Mouse (Mus musculus): ENCODE measurements around the gene Cenpo.
"Not testable (repeated sequence)": the region's sequence is repeated elsewhere in the genome, so short reads cannot be mapped to it uniquely, and the experiment has no call there.

Cenpo gene

GRCm38 (mm10) chr12:4233572-4234508 is at the start of gene Cenpo, which contains the start of gene Ptrhd1:
Gene Cenpo, minus strand, starts transcription at chr12:4234294.
Gene Ptrhd1, plus strand, starts transcription at chr12:4234027.
- peak; percentile 91 to 96 for DNase-seq (ENCODE audit: low read depth in 1 of 2, low spot score in 2 of 2)

GRCm38 (mm10) chr12:4279878-4280277 is 45.8 kb upstream of the Cenpo start:
- no peak for DNase-seq (ENCODE audit: low read depth in 1 of 2, low spot score in 2 of 2)

DNA sequence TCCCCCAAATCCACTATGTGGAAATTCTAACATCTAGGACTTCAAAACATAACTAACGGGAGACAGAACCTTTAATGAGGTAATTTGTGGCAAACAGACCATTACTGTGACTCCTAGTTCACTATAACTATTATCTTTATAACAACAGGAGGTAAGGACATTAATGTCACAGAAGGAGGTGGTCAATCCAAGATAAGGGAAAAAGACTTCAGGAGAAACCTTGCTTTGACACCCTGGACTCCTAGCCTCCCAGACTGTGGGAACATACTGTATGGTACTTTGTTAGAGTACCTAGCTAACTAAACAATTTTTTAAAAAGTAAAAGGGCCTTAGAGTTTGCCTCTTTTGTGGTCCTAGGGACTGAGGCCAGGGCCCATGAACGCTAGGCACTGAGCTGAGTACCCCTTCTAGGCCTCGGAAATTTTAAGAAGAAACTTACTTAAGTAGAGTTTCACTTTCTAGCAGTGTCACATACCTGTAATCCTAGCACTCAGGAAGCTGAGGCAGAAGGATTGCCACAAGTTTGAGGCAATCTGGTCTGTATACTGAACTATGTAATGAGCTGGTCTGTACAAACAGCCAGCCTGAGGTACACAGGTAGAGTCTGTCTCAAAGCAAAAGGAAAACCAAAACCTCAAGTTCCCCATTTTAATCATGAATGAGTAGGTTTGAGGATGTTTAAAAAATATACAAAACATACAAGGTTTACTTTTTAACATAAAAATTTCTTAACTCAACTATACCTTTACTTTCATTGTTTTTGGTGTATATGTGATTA is 45.1 kb upstream of the Cenpo start:
- DNase-seq (ENCODE audit: low read depth in 1 of 2, low spot score in 2 of 2), result no peak

DNA sequence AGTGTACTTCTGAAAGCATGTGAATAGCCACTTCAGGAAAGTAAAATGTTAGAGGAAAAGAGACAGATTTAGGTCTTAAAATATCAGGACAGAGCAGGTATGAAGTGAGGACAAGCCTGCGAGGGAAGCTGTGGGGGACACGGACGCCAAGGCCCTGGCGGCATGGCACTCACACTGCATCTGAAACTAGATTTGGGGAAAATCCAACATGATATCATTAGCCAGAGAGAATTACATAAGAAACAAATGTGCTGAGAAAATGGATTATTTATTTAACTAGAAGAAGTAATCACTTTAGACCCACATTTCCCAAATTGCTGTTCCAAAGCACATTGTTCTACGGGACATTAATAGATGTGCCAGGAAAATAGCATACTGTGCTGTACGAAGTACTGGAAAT is 37.0 kb upstream of the Cenpo start:
- no peak for DNase-seq (ENCODE audit: low read depth in 1 of 2, low spot score in 2 of 2)

- DNase-seq (ENCODE audit: low read depth in 1 of 2, low spot score in 2 of 2), result no peak
Observed at GRCm38 (mm10) chr12:4267765-4268164, 33.7 kb upstream of the Cenpo start.

DNA sequence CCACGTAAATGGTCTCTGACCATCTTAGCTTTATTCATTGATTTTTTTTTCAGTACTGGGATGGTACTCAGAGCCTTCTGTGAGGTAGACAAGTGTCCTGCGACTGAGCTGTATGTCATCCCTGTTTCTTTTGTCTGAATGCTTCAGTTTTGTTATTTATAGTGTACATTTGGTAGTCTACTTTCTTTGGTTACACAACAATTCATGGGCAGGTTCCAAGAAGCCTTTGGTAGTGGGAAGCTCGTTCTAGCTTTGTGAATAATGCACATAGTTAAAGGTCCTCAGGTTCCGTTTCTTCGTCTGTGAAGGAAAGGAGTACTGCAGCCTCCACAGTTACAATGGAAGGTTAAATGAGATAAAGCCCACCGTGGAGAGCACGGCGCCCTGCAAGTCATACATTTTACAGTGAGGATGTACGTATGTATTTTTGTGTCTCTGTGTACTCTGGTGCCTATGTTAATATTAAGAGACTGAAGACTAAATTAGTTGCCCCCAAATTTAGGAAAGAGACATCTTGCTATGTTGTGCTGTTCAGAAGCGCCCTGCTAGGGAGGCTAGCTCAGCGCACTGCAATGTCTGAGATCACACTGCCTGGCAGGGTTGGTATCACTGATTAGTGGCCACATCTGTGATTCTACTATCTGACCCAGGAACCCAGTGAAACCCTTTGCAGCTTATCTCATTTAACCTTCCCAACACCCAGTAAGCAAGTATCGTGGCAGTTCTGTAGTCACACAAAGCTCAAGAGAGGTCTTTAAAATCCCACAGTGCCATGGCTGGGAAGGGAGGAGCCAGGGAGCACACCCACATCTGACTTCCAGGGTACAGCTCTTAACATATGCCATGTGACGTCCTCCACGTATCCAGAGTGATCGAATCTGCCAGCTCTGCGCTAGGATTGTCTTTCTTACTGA is 18.9 kb upstream of the Cenpo start:
- no peak for DNase-seq (ENCODE audit: low read depth in 1 of 2, low spot score in 2 of 2)

DNA sequence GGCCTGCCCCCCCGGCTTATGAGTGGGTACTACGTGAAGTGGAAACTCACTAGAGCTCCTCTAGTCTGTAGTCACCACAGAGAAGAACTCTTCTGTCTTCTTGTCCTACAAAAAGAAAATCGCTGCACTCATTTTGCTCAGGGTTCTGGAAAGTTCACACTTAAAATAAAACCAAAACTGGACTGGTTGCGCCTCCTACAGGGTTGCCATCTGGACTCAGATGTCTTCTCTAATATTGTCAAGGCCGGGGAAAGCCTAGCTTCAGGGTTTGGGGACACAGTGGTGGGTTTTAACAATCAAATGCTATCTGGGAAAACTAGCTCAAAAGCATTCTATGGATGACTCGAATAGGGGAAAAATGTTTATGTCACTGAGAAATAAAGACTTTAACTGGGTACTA is 15.7 kb upstream of the Cenpo start:
- no peak for DNase-seq (ENCODE audit: low read depth in 1 of 2, low spot score in 2 of 2)

GRCm38 (mm10) chr12:4245742-4246141 is 11.6 kb upstream of the Cenpo start:
- DNase-seq (ENCODE audit: low read depth in 1 of 2, low spot score in 2 of 2), result no peak

DNA sequence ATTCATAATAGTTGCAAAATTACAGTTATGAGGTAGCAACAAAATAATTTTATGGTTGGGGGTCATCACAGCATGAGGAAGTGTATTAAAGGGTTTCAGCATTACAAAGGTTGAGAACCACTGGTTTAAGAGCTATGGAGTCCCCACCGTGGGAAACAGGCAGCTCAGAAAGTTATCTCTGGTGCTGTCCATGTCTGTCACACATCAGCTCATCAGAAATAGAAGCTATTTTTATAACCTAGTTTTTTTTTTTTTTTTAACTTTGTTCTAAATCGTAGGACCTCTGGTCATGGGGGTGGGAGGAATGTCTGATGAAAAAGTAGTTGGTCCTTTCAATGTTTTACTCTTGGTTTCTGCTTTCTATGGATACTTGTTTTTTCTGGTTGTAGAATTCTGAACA is 9.7 kb upstream of the Cenpo start:
- no peak for DNase-seq (ENCODE audit: low read depth in 1 of 2, low spot score in 2 of 2)

DNA sequence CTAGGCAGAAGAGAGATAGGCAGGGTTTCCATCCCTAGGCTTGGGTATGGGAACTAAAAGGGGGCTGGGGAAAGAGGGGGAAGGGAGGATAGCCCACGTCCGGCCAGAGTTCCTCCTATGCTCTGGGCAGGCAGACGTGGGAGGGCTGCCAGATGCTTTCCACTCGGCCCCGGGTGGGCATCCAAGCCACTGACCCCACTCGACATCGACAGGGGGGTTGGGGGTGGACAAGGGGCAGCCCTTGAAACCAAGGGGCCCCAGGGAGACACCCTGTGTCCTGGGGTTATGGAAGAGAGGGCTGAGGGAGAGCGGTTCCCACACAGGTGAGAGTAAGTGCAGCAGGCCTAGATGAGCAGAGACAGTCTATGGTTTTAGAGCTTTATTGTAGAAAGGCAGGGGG is 6.2 kb upstream of the Cenpo start:
- DNase-seq (ENCODE audit: low read depth in 1 of 2, low spot score in 2 of 2), result not testable (repeated sequence)

DNA sequence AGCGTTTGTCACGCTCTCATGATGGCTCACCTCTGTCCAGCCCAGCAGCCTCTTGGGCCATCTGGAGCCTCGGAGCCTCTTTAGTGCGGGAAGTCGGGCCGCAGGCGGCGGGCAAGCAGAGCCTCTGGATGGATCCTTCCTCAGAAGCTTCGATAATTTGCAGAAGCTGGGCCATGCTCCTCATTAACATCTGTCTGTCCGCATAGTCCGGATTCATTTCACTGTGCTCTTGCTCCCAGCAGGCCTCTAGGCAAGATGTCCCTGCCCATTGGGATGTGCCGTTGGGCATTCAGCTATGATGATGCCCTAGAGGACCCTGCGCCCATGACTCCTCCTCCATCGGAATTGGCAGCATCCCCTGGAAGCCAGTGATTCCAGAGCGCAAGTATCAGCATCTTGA is 3.4 kb upstream of the Cenpo start:
- no peak for DNase-seq (ENCODE audit: low read depth in 1 of 2, low spot score in 2 of 2)

DNA sequence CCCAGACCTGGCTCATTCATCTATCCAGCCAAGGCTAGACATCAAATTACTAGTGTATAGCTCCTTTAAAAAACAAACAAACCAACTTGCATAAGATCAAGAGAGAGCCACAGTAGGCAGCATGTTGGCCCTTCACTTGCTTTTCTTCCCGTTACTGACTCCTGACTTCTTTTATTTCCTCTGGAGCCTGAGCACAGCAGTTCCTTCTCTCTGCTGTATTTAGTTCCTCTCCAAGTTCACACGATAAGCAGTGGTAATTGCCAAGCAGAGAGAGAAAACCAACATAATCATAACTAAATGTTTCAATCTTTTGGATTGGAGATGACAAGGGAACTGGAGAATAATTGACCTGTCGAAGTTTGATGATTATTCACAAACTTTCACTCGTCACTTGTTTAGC is 1.3 kb downstream of the Cenpo start:
- no peak for DNase-seq (ENCODE audit: low read depth in 1 of 2, low spot score in 2 of 2)

DNA sequence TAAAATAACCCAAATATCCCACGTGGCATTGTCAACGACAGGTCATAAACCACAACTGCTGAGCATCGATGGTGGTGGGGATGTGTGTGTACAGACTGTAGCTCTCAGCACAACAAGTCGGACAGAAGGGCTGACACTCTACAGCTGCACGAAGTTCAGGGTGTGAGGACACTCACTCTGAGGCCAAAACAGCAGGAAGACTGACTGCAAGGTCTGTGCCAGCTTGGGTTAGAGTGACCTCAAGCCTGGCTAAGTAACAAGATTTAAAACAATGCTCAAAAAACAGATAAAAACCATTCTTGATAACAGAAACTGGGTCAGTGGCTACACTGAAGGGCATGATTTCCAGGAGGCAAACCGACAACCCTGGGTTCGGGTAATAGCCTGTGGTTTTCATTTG is 3.9 kb downstream of the Cenpo start:
- no peak for DNase-seq (ENCODE audit: low read depth in 1 of 2, low spot score in 2 of 2)

DNA sequence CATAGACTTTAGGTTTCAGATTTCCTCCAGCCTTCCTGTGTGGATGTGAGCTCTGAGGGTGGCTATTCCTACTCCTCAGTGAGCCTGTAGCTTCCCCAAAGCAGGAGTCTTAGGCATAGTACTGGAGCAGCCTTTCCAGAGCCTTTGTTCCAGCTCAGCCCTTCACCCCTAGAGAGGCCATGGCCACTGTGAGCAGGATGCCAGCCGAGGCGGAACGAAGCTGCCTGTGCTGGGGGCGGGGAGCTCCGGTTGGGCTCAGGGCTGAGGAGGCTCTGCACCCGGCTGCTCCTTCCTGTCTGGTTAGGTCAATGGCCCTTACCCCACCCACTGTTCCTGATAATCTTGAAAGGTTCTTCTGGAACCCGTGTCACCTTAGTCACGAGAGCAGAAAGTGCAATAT is 21.2 kb downstream of the Cenpo start:
- DNase-seq (ENCODE audit: low read depth in 1 of 2, low spot score in 2 of 2), result no peak

DNA sequence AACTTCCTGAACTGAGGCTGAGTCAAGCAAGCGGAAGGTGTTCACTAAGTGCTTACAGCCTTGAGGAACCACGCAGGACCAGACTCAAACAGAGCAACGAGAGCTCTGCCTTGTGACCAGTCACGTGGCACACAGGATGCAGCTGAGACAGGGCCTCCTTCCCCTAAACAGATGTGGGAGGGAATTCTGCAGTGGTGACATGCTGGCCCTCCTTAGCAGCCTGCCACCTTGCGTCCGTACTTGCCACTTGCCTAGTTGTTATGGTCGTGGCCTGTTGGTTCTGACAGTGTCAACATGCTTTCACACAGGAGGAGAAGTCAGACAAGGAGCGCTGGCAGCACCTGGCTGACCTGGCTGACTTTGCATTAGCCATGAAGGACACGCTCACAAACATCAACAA is 22.9 kb downstream of the Cenpo start:
- peak; percentile 27 to 45 for DNase-seq (ENCODE audit: low read depth in 1 of 2, low spot score in 2 of 2)

DNA sequence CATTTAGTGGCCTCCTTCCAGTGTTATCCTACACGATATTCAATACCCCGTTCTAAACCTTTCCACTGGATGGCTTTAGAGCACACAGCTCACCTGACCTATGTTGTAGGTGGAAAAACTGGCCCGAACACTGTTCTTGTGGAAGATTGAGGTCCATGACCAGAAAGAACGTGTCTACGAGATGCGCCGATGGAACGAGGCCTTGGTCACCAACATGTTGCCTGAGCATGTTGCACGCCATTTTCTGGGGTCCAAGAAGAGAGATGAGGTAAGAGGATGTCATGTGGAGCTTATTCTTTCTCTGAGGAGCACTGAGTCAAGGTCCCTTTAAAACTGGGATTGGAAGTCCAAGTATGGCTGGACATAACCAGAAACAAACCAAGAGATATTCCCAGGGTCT is 24.9 kb downstream of the Cenpo start:
- no peak for DNase-seq (ENCODE audit: low read depth in 1 of 2, low spot score in 2 of 2)

GRCm38 (mm10) chr12:4208405-4209133 is 25.5 kb downstream of the Cenpo start:
- DNase-seq (ENCODE audit: low read depth in 1 of 2, low spot score in 2 of 2), result peak; percentile 38 to 62

DNA sequence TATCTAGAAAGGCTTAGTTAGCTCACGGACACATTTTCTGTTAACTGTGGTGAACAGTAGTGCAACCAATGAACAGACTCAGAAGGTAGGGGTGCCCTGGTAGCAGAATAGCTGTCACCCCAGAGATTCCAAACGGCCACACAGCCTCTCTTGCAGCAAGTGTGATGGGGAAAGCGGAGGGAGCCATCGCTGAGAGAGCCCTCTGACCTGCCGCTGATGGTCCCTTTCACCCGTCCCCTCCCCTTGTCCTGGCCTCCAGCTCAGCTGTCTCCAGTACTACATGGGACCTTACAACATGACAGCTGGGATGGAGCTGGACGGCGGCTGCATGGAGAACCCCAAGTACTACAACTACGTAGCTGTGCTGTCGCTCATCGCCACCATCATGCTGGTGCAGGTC is 28.0 kb downstream of the Cenpo start:
- no peak for DNase-seq (ENCODE audit: low read depth in 1 of 2, low spot score in 2 of 2)

GRCm38 (mm10) chr12:4202206-4202605 is 31.9 kb downstream of the Cenpo start:
- no peak for DNase-seq (ENCODE audit: low read depth in 1 of 2, low spot score in 2 of 2)

- DNase-seq (ENCODE audit: low read depth in 1 of 2, low spot score in 2 of 2), result no peak
Observed at GRCm38 (mm10) chr12:4201454-4202200, 32.5 kb downstream of the Cenpo start.

All from monocyte, adult 2 months (primary cell).